Mouse (Mus musculus): ENCODE data around the gene Dlgap5. TPM values are rescaled to one million over a fixed set of nuclear protein-coding genes. Genes with fewer than 3 reads are reported as not detected.
A peak's percentile ranks its signal among the peaks of the same experiment; 100 is the strongest.
"Not testable (repeated sequence)": the region's sequence is repeated elsewhere in the genome, so short reads cannot be mapped to it uniquely, and the experiment has no call there.

Dlgap5 gene
- polyA plus RNA-seq (2015; fragmentation: Nextera tagmentation; extraction: Ambion mirVana), result 35.3 and 35.4 TPM in 2 replicates

DNA sequence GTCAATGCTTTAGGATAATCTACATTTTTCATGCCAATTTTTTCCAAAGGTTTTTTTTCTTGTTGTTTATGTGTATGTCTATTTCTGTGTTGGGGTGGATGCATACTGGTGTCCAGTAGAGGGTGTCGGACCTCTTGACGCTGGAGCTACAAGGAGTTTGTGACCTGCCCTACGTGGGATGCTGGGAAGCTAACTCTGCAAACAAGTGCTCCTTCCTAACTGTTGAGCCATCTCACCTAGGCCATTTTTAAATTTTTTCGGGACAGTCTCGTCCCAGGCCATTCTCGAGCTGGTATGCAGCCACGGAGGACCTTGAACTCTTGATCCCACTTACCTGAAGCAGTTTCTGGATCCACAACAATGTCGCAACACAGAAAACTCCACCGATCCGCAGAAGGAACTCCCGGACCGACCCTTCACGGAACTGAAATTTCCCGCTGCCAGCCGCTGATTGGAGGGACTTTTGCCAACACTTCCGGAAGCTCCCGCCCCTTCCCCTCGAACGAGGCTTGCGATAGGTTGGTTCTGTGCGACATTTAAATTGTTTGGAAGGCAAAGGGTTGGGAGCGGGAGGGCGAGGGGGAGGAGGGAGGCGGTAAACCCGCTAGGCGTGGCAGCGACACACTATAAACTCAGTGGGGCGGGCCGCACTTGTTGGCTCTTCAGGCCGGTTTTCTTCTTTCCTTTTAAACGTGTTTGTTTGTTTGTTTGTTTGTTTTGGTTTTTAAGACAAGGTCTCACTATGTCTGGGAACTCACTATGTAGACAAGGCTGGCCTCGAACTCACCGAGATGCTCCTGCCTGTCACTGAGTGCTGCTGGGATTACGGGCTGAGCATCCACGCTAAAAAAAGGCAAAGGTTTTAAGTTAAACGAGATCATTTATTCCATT is at the start of gene Dlgap5:
Gene Dlgap5 (minus strand): TSS at position 633 of the 891 bp plus-strand sequence.
- peak; percentile 98 for ATAC-seq
- H3K9ac ChIP-seq, result peak within 1 kb of the TSS; percentile 50
- 0 out of 2 replicates have a peak, but pooled peaks cover 3% of the 10 kb centered on the region for H3K36me3 ChIP-seq
- no peaks in the 10 kb centered on the region for H3K27me3 ChIP-seq (replicated peaks)
- peak within 1 kb of the TSS; percentile 64 for H3K27ac ChIP-seq
- H3K9me3 ChIP-seq, result no peaks in the 10 kb centered on the region
- H3K4me3 ChIP-seq (replicated peaks), result peak within 1 kb of the TSS; percentile 58
- WGBS, result 1% methylated on average over 36 of the region's 36 CpGs
- peak within 1 kb of the TSS; percentile 64 for H3K4me2 ChIP-seq (replicated peaks)
- H3K4me1 ChIP-seq (replicated peaks), result peaks cover 9% of the 10 kb centered on the region

DNA sequence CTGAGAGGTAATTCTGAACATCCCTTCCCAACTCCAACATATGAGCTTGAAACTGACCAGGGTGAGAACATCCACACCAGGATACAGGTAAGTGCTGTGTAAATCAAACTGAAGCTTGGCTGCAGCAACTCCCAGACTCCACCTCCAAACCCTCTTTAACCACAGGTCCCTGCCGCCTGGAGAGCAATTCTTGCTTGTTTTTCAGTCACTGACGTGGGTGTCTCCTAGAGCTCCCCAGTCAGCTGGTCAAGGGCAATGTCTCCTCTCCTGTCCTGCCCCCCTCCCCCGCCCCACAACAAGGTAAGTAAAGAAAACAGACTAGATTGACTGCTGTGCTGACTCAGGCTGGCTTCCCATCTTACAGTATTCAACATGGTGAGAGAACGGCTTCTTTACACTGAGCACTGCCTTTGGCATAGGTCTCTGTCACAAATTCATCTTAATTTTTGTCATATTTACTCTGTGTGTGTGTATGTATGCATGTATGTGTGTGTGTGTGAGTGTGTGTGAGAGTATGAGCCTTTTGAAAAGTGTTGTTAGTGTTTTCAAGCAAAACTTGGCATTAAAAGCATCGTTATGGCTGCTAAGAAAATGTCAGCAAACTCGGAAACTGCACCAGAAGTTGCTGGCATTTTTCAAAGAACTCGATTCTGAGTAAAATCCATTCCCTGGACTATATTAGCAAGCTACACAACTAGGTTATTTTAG is 47.4 kb upstream of the Dlgap5 start:
- Histone ChIP-seq H3K27ac (no peak overlapping the region), H3K27me3 (replicated peaks) (no peaks in the 10 kb centered on the region), H3K9me3 (no peaks in the 10 kb centered on the region), H3K9ac (no peak overlapping the region), H3K36me3 (no peaks in the 10 kb centered on the region), H3K4me2 (replicated peaks) (no peak overlapping the region), H3K4me1 (replicated peaks) (no peaks in the 10 kb centered on the region), H3K4me3 (replicated peaks) (no peak overlapping the region)
- 0 out of 2 replicates have a peak, but pooled peaks have one; percentile 28 for ATAC-seq
- WGBS, result 46% methylated on average over 7 of the region's 7 CpGs

DNA sequence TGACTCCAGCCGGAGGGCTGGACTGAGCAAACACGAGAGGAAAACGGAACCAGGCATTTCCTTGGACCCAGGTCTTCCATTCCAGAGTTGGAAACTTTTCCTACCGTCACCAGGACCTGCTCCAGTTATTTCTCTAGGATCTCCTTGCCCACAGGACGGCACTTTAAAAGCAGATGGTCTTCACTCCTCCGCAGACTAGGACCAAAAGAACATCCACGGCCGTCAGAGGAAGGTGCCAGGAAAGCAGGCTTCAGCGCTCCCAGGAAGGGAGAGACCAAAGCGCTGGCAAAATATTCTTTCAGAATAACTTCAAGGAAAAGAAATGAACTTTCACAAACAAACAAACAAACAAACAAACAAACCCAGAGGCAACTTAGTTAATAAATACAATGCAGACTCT is 46.2 kb upstream of the Dlgap5 start:
- Histone ChIP-seq H3K9ac (no peak overlapping the region), H3K9me3 (no peaks in the 10 kb centered on the region), H3K36me3 (no peaks in the 10 kb centered on the region), H3K4me1 (replicated peaks) (no peaks in the 10 kb centered on the region), H3K4me2 (replicated peaks) (no peak overlapping the region), H3K4me3 (replicated peaks) (no peak overlapping the region), H3K27ac (no peak overlapping the region), H3K27me3 (replicated peaks) (no peaks in the 10 kb centered on the region)
- no peak for ATAC-seq
- 77% methylated on average over 10 of the region's 10 CpGs for WGBS

GRCm38 (mm10) chr14:47462877-47463460 is 44.8 kb upstream of the Dlgap5 start:
- Histone ChIP-seq H3K4me3 (replicated peaks) (no peak overlapping the region), H3K27me3 (replicated peaks) (no peaks in the 10 kb centered on the region), H3K9me3 (no peaks in the 10 kb centered on the region), H3K36me3 (no peaks in the 10 kb centered on the region), H3K9ac (no peak overlapping the region), H3K4me2 (replicated peaks) (no peak overlapping the region), H3K4me1 (replicated peaks) (no peaks in the 10 kb centered on the region), H3K27ac (no peak overlapping the region)
- ATAC-seq, result no peak
- WGBS, result 81% methylated on average over 9 of the region's 9 CpGs

DNA sequence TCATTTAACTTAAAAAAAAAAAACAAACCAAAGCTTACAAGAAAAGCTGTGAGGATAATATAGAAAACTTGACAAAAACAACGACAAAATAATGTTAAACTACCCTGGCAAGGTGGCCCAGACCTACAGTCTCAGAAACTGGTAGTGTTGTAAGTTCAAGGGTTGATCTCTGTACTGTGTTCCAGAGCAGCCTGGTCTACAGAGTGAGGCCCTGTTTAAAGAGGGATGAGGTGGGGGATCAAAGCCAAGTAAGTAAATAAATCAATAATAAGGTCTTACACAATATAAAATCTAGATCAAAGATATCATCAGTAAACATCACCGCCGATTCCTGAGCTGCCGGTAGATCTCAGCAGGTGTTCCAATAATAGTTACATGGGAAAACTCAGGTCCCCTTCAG is 44.2 kb upstream of the Dlgap5 start:
- Histone ChIP-seq H3K9me3 (no peaks in the 10 kb centered on the region), H3K27ac (no peak overlapping the region), H3K4me3 (replicated peaks) (no peak overlapping the region), H3K27me3 (replicated peaks) (no peaks in the 10 kb centered on the region), H3K9ac (no peak overlapping the region), H3K4me2 (replicated peaks) (no peak overlapping the region), H3K4me1 (replicated peaks) (no peaks in the 10 kb centered on the region), H3K36me3 (no peaks in the 10 kb centered on the region)
- WGBS, result 59% methylated on average over 4 of the region's 4 CpGs
- no peak for ATAC-seq

- H3K36me3 ChIP-seq, result no peaks in the 10 kb centered on the region
- WGBS, result 86% methylated on average over 8 of the region's 8 CpGs
- H3K9ac ChIP-seq, result no peak overlapping the region
- H3K9me3 ChIP-seq, result no peaks in the 10 kb centered on the region
- no peaks in the 10 kb centered on the region for H3K4me1 ChIP-seq (replicated peaks)
- H3K27ac ChIP-seq, result no peak overlapping the region
- no peak overlapping the region for H3K4me2 ChIP-seq (replicated peaks)
- ATAC-seq, result no peak
- H3K27me3 ChIP-seq (replicated peaks), result no peaks in the 10 kb centered on the region
- no peak overlapping the region for H3K4me3 ChIP-seq (replicated peaks)
Measured at GRCm38 (mm10) chr14:47461997-47462396, 43.8 kb upstream of the Dlgap5 start.

DNA sequence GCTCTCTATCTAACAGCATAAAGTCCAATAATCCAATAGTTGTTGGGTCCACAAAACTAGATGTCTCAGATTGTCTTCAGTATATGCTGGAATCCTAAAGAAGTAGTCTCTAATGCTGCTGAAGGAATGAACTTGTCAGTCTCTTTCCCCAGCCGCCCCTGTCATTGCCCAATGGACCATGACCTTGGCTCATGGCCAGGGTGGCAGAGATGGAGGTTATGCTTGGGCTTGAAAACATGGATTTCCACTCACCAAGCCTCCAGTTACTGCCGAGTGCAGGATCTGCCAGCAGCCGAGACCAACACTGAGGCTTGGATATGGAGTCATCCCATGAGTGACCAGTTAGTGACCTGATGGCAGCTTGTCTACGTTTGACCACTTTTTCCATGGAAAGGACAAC is 41.3 kb upstream of the Dlgap5 start:
- ATAC-seq, result no peak
- 81% methylated on average over 4 of the region's 4 CpGs for WGBS
- H3K4me2 ChIP-seq (replicated peaks), result no peak overlapping the region

GRCm38 (mm10) chr14:47450121-47450520 is 31.9 kb upstream of the Dlgap5 start, which contains the start of gene Fbxo34:
Gene Fbxo34 (plus strand): TSS chr14:47450421.
- not testable (repeated sequence) for H3K27me3 ChIP-seq (replicated peaks)

More for the DNA sequence above, 41.3 kb upstream of the Dlgap5 start:
- Histone ChIP-seq H3K4me3 (replicated peaks) (no peak overlapping the region), H3K9me3 (no peaks in the 10 kb centered on the region), H3K36me3 (no peaks in the 10 kb centered on the region), H3K9ac (no peak overlapping the region), H3K27ac (no peak overlapping the region), H3K27me3 (replicated peaks) (no peaks in the 10 kb centered on the region), H3K4me1 (replicated peaks) (no peaks in the 10 kb centered on the region)

DNA sequence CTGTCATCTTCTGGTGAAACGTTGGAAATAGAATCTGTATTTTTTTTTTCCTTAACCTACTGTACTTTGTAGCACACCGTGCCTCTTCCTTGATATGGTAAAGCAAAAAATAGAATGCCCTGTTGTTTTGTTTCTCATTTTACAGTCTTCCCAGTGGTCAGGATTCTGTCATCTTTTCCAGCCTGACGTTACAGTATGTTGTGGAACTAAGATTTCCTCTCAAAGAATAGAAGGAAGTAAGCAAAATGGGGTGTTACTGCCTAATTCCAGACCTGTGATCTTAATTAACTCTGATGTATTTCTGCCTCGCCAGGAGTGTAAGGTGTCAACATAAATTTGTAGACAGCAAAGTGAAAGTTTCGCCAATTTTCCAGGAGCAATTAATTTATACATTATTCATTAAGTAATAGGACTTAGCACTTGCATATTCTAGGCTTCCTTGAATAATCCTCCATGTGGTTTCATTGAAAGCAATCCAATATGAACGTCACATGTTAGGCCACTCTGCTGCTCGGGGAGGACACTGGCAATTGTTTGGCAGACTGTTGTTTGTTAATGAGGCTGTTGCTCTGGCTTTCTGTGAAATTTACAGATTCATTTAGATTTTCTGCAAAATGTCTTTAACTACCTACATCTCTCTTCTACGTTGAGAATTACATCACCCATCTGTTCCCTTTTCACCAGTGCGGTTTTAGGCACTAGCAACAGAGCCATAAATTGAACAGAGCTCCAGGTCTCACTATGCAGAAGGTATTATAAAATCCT is 27.3 kb upstream of the Dlgap5 start:
- Histone ChIP-seq H3K36me3 (no peaks in the 10 kb centered on the region), H3K4me3 (replicated peaks) (no peak overlapping the region), H3K9ac (no peak overlapping the region), H3K27ac (no peak overlapping the region), H3K4me1 (replicated peaks) (no peaks in the 10 kb centered on the region), H3K27me3 (replicated peaks) (no peaks in the 10 kb centered on the region), H3K4me2 (replicated peaks) (no peak overlapping the region), H3K9me3 (no peaks in the 10 kb centered on the region)
- no peak for ATAC-seq
- 66% methylated on average over 9 of the region's 9 CpGs for WGBS

More at GRCm38 (mm10) chr14:47450121-47450520, 31.9 kb upstream of the Dlgap5 start, which contains the start of gene Fbxo34:
- H3K4me2 ChIP-seq (replicated peaks); H3K4me3 ChIP-seq (replicated peaks); H3K9ac ChIP-seq; H3K27ac ChIP-seq; H3K4me1 ChIP-seq (replicated peaks); ATAC-seq; H3K9me3 ChIP-seq; H3K36me3 ChIP-seq: not testable (repeated sequence)
- WGBS, result 89% methylated on average over 3 of the region's 5 CpGs

GRCm38 (mm10) chr14:47444907-47445306 is 26.7 kb upstream of the Dlgap5 start:
- no peaks in the 10 kb centered on the region for H3K9me3 ChIP-seq
- H3K27ac ChIP-seq, result no peak overlapping the region
- WGBS, result 51% methylated on average over 2 of the region's 2 CpGs
- no peaks in the 10 kb centered on the region for H3K36me3 ChIP-seq
- no peak overlapping the region for H3K4me2 ChIP-seq (replicated peaks)
- ATAC-seq, result no peak
- H3K4me1 ChIP-seq (replicated peaks), result no peaks in the 10 kb centered on the region
- H3K9ac ChIP-seq, result no peak overlapping the region
- H3K27me3 ChIP-seq (replicated peaks), result no peaks in the 10 kb centered on the region
- H3K4me3 ChIP-seq (replicated peaks), result no peak overlapping the region

DNA sequence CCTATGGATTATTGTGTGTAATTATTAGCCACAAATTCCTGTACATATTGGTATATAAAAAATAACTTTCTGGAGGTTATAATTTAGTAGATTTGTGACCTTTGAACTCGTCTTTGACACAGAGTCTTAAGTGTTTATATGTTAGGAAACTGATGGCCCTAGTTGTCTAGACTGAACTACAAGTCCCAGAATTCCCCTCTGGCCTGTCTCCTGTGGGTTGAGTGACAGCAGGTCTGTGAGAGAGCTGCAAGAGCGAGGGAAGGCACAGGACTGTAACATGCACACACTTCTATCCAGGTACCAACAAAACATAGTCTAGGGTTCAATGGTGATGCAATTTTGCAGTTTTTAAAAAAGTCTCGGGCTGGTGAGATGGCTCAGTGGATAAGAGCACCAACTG is 20.7 kb upstream of the Dlgap5 start:
- Histone ChIP-seq H3K4me2 (replicated peaks) (no peak overlapping the region), H3K36me3 (no peaks in the 10 kb centered on the region), H3K4me3 (replicated peaks) (no peak overlapping the region), H3K27ac (no peak overlapping the region), H3K9me3 (no peaks in the 10 kb centered on the region), H3K27me3 (replicated peaks) (no peaks in the 10 kb centered on the region), H3K4me1 (replicated peaks) (no peaks in the 10 kb centered on the region), H3K9ac (no peak overlapping the region)
- WGBS, result 69% methylated on average over 3 of the region's 3 CpGs
- no peak for ATAC-seq

GRCm38 (mm10) chr14:47432987-47433386 is 14.8 kb upstream of the Dlgap5 start:
- H3K4me2 ChIP-seq (replicated peaks), result no peak overlapping the region
- no peak overlapping the region for H3K27ac ChIP-seq
- no peaks in the 10 kb centered on the region for H3K27me3 ChIP-seq (replicated peaks)
- H3K9me3 ChIP-seq, result no peaks in the 10 kb centered on the region
- H3K36me3 ChIP-seq, result no peaks in the 10 kb centered on the region
- H3K4me1 ChIP-seq (replicated peaks), result no peaks in the 10 kb centered on the region
- no peak overlapping the region for H3K4me3 ChIP-seq (replicated peaks)
- H3K9ac ChIP-seq, result no peak overlapping the region
- no peak for ATAC-seq
